Mouse (Mus musculus) cortical plate, adult 2 months (tissue): ENCODE measurements around the gene Lrig1.

Source experiments
- CTCF ChIP-seq: fragments of 200-500 bp; IDR thresholded peaks from 2 replicates; pipeline ENCODE4 v1.5.1; 2011; ENCODE audit warnings: mild to moderate bottlenecking, control low read depth, low read length; ENCODE audit not compliant: insufficient read depth; ENCODE audit errors: extremely low read depth
- POLR2A ChIP-seq: fragments of 200-500 bp; IDR thresholded peaks from 2 replicates; pipeline ENCODE4 v1.6.1; 2011; ENCODE audit warnings: mild to moderate bottlenecking, low read length, control low read depth; ENCODE audit not compliant: insufficient read depth; ENCODE audit errors: extremely low read depth

DNA sequence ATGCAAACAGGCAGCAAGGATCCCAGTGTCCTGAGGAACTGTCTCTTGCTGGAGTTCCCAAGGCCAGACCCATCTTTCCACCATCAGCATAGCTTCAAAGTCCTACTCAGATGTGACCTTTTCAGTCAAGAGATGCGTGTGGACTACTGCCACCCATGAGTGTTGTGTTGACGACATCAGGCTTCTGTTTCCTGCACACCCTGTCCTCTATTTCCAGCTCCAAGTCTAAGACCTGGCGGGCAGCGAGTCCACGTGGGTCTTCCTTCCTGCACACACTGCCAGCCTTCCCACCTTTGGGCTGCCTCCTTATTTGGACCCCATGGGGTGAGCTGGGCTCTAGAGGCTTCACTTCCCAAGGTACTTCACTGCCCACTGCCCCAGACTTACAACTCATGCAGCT is 75.4 kb downstream of the Lrig1 start:
- TF ChIP-seq POLR2A (no peak), CTCF (no peak)
